Comparison of ENCODE assay signal across 23 mouse cellular contexts in genomic region chr4:134826348-134826747, GRCm38 (mm10). TPM values are rescaled to one million over a fixed set of nuclear protein-coding genes. Genes with fewer than 3 reads are reported as not detected.
DNase-seq lines count a peak whose midpoint lies in the region; ATAC-seq and TF ChIP-seq lines count a peak whose summit lies in the region.
"Had no signal": no experiment of that assay in that cellular context is flagged by ENCODE, and none has a peak within 500 bp of the region (broad histone marks: within the 10 kb centered on the region; RNA-seq: fewer than 3 reads in every experiment).

No protein-coding gene starts in this region.

- H3K4me2 ChIP-seq in hindbrain, embryonic 13.5 days = no peak overlapping the region
- H3K4me2 ChIP-seq: embryonic facial prominence, embryonic 12.5 days; forebrain, embryonic 13.5 days; forebrain, embryonic 15.5 days had no signal

- no peak for ATAC-seq in hindbrain, embryonic 13.5 days (ENCODE audit: low FRiP score)
- ATAC-seq: activated CD4-positive, CD25-positive, alpha-beta regulatory T cell, adult 4 months; CD4-positive, CD25-positive, alpha-beta regulatory T cell, adult 4 months; forebrain, embryonic 13.5 days; forebrain, embryonic 15.5 days; forebrain, postnatal 0 days had no signal

- H3K9ac ChIP-seq in heart, adult 2 months (ENCODE audit: low read depth, low read length) = no peak overlapping the region
- H3K9ac ChIP-seq in hindbrain, embryonic 13.5 days = no peak overlapping the region
- H3K9ac ChIP-seq: embryonic facial prominence, embryonic 12.5 days; forebrain, embryonic 13.5 days; forebrain, embryonic 15.5 days; forebrain, postnatal 0 days had no signal

- H3K4me3 ChIP-seq in heart, adult 2 months = no peak overlapping the region
- H3K4me3 ChIP-seq in E14TG2a.4 (replicated peaks; ENCODE audit: low read length) = 0 out of 2 replicates have a peak overlapping the region, but pooled peaks have one; percentile 10
- no peak overlapping the region for H3K4me3 ChIP-seq in hindbrain, embryonic 13.5 days
- H3K4me3 ChIP-seq: embryonic facial prominence, embryonic 10.5 days; embryonic facial prominence, embryonic 12.5 days; forebrain, embryonic 13.5 days; forebrain, embryonic 15.5 days had no signal

- TF ChIP-seq CTCF in heart, adult 2 months (IDR thresholded peaks at IDR 0.05) = no peak
- TF ChIP-seq CTCF in E14TG2a.4 (conservative IDR thresholded peaks at IDR 0.05; ENCODE audit: low read length) = no peak

- H3K27ac ChIP-seq in heart, adult 2 months = no peak overlapping the region
- no peak overlapping the region for H3K27ac ChIP-seq in hindbrain, embryonic 13.5 days
- H3K27ac ChIP-seq: embryonic facial prominence, embryonic 10.5 days; embryonic facial prominence, embryonic 12.5 days; forebrain, embryonic 13.5 days; forebrain, embryonic 15.5 days had no signal

- TF ChIP-seq EP300 in heart, adult 2 months (IDR thresholded peaks at IDR 0.05; ENCODE audit: insufficient read depth, low read depth, low read length) = no peak

- H3K9me3 ChIP-seq in E14TG2a.4 (ENCODE audit: low read length) = no peaks in the 10 kb centered on the region
- H3K9me3 ChIP-seq in hindbrain, embryonic 13.5 days = no peaks in the 10 kb centered on the region
- H3K9me3 ChIP-seq: embryonic facial prominence, embryonic 10.5 days; embryonic facial prominence, embryonic 12.5 days; forebrain, embryonic 13.5 days; forebrain, embryonic 15.5 days had no signal

- intact Hi-C loops in heart, adult 2 months (cut with DNase I) = loop anchor here (5.0 kb wide), 1 partner anchor 51 kb away; no protein-coding TSS in a partner anchor

- peak; percentile 45 for DNase-seq in heart, adult 11 months
- no peak for DNase-seq in heart, adult 2 months
- DNase-seq in ES-CJ7 (ENCODE audit: low read depth, low spot score) = peak; percentile 23
- no peak for DNase-seq in adrenal gland, adult 8-10 months
- DNase-seq: adrenal gland, postnatal 10 days; adrenal gland, postnatal 25 days; B cell, adult 2 months; cerebellum, adult 11 months; cerebellum, adult 18-20 months; cerebellum, adult 8-10 months; cerebellum, adult 9-11 months; cerebellum, postnatal 14 days; cerebellum, postnatal 36 days; forebrain, postnatal 0 days had no signal

- peaks cover 2% of the 10 kb centered on the region; the same call in 1 of the 2 replicates for H3K79me2 ChIP-seq in heart, adult 2 months (replicated peaks; ENCODE audit: control insufficient read depth, insufficient read depth, low read length)

- H3K4me1 ChIP-seq in heart, adult 2 months (ENCODE audit: control insufficient read depth, insufficient read depth, low read length) = no peaks in the 10 kb centered on the region; the same call in 1 of the 2 replicates
- H3K4me1 ChIP-seq in E14TG2a.4 (replicated peaks; ENCODE audit: low read depth, low read length) = peaks cover 18% of the 10 kb centered on the region
- H3K4me1 ChIP-seq in hindbrain, embryonic 13.5 days (replicated peaks) = peaks cover 9% of the 10 kb centered on the region; the same call in 1 of the 2 replicates
- H3K4me1 ChIP-seq: embryonic facial prominence, embryonic 10.5 days had no signal

- H3K27me3 ChIP-seq in heart, adult 2 months (ENCODE audit: control insufficient read depth, insufficient read depth, low read length) = no peaks in the 10 kb centered on the region
- H3K27me3 ChIP-seq in E14TG2a.4 (ENCODE audit: insufficient read depth, low read length) = no peaks in the 10 kb centered on the region
- no peaks in the 10 kb centered on the region for H3K27me3 ChIP-seq in hindbrain, embryonic 13.5 days
- H3K27me3 ChIP-seq: CH12.LX; embryonic facial prominence, embryonic 12.5 days; forebrain, embryonic 13.5 days; forebrain, embryonic 15.5 days had no signal

- no peak for TF ChIP-seq POLR2A in heart, adult 2 months (IDR thresholded peaks at IDR 0.05; ENCODE audit: insufficient read depth, low read depth, low read length)

- peaks cover 2% of the 10 kb centered on the region; the same call in 1 of the 2 replicates for H3K36me3 ChIP-seq in heart, adult 2 months (ENCODE audit: control insufficient read depth, insufficient read depth, low read length)
- H3K36me3 ChIP-seq in E14TG2a.4 (ENCODE audit: insufficient read depth, low read length) = peaks cover 89% of the 10 kb centered on the region
- H3K36me3 ChIP-seq in hindbrain, embryonic 13.5 days = peaks cover 56% of the 10 kb centered on the region

RNA-seq across cellular contexts. Expression of gene Maco1, which starts 26.8 kb away (rescaled TPM):
- total RNA-seq in heart, adult 2 months (2021) = 10 to 100 TPM; 16.9 to 23.4 TPM
- 5.5 and 9.2 TPM in 2 replicates for polyA plus RNA-seq in heart, adult 2 months (2012; rRNA removed)
- 10 to 100 TPM; 36.2 to 51.0 (median 47.8) TPM for total RNA-seq in adrenal gland, adult 8-10 months (2022)
- polyA plus RNA-seq in hindbrain, embryonic 13.5 days (2015; fragmentation: Nextera tagmentation; extraction: Ambion mirVana) = 112 and 115 TPM in 2 replicates

RNA-seq across cellular contexts. Expression of gene Rhd, which starts 38.0 kb away (rescaled TPM):
- 1 to 10 TPM; 3.2 to 5.7 TPM for total RNA-seq in heart, adult 2 months (2021)
- 5.8 and 6.0 TPM in 2 replicates for polyA plus RNA-seq in heart, adult 2 months (2012; rRNA removed)
- total RNA-seq in adrenal gland, adult 8-10 months (2022) = 1 to 10 TPM in 1 of 4 experiments, under 1 TPM in 1, not detected in 2; 0.84 to 1.1 TPM
- 1.3 and 2.3 TPM in 2 replicates for polyA plus RNA-seq in hindbrain, embryonic 13.5 days (2015; fragmentation: Nextera tagmentation; extraction: Ambion mirVana)

RNA-seq across cellular contexts. Expression of gene Ldlrap1, which starts 58.5 kb away (rescaled TPM):
- total RNA-seq in heart, adult 2 months (2021) = 10 to 100 TPM; 11.5 to 12.6 TPM
- 12.4 and 14.1 TPM in 2 replicates for polyA plus RNA-seq in heart, adult 2 months (2012; rRNA removed)
- 10 to 100 TPM; 46.7 to 49.4 (median 48.4) TPM for total RNA-seq in adrenal gland, adult 8-10 months (2022)
- 2.9 and 4.1 TPM in 2 replicates for polyA plus RNA-seq in hindbrain, embryonic 13.5 days (2015; fragmentation: Nextera tagmentation; extraction: Ambion mirVana)

Comparison
In these comparisons a context has a peak if more than half of its experiments do, and no peak if none do; other contexts are left out.
1. DNase-seq: peak in heart, adult 11 months (single experiment) and ES-CJ7 (single experiment); none in heart, adult 2 months (0 of 2) and adrenal gland, adult 8-10 months (single experiment).